Mouse (Mus musculus) kidney, postnatal 0 days (tissue): ENCODE measurements at regions not wholly inside any gene's neighbourhood (a gene's known extent, or its start where the extent isn't known, plus 50 kb on each side); places are given as distances from the start of the nearest gene placed in this dataset.

ENCODE experiments used
- ATAC-seq: fragments of 200-750 bp; cut with Nextera tagmentation; replicated peaks from 2 replicates; pipeline ENCODE4 v1.8.0; 2017; ENCODE audit warnings: low read depth, moderate number of reproducible peaks, moderate TSS enrichment, moderate library complexity; ENCODE audit not compliant: low FRiP score
- DNase-seq: peaks from one replicate; pipeline ENCODE4 v3.0.0-alpha.2; 2016; ENCODE audit warnings: low spot score
- H3K27ac ChIP-seq: fragments of 300-500 bp; sonication (generic); 2 replicates; pipeline ENCODE4 v1.5.1; 2014; ENCODE audit warnings: mild to moderate bottlenecking
- H3K27me3 ChIP-seq: fragments of 300-500 bp; sonication (generic); 2 replicates; pipeline ENCODE4 v1.6.1; 2014; ENCODE audit warnings: low read length, mixed read lengths; ENCODE audit not compliant: insufficient read depth
- H3K36me3 ChIP-seq: fragments of 300-500 bp; sonication (generic); 2 replicates; pipeline ENCODE4 v1.6.1; 2014; ENCODE audit warnings: low read length, mixed read lengths; ENCODE audit not compliant: insufficient read depth
- H3K4me1 ChIP-seq: fragments of 300-500 bp; sonication (generic); replicated peaks from 2 replicates; pipeline ENCODE4 v1.6.1; 2014; ENCODE audit warnings: antibody characterized with exemption, low read length, mixed read lengths; ENCODE audit not compliant: insufficient read depth
- H3K4me2 ChIP-seq: fragments of 300-500 bp; sonication (generic); 2 replicates; pipeline ENCODE4 v1.6.1; 2014; ENCODE audit warnings: mild to moderate bottlenecking, low read length, moderate library complexity, mixed read lengths
- H3K4me3 ChIP-seq: fragments of 300-500 bp; sonication (generic); replicated peaks from 2 replicates; pipeline ENCODE4 v1.5.1; 2014; ENCODE audit warnings: low read depth, low read length
- H3K9ac ChIP-seq: fragments of 300-500 bp; sonication (generic); 2 replicates; pipeline ENCODE4 v1.6.1; 2014; ENCODE audit warnings: low read depth, low read length
- H3K9me3 ChIP-seq: fragments of 300-500 bp; sonication (generic); replicated peaks from 2 replicates; pipeline ENCODE4 v1.6.1; 2016; ENCODE audit warnings: low read length, inconsistent platforms, mixed read lengths
- CTCF ChIP-seq: IDR thresholded peaks from 2 replicates; pipeline ENCODE4 v1.5.1; 2016; ENCODE audit warnings: antibody characterized with exemption, low read depth, mild to moderate bottlenecking, moderate library complexity
- WGBS: fragments of 180-500 bp; shearing (Covaris S2); extraction: QIAGEN DNeasy Blood & Tissue Kit; methylation state at CpG from one replicate; pipeline ENCODE4 v1.1.7; 2014; 5-methylcytosine and 5-hydroxymethylcytosine counted together

DNA sequence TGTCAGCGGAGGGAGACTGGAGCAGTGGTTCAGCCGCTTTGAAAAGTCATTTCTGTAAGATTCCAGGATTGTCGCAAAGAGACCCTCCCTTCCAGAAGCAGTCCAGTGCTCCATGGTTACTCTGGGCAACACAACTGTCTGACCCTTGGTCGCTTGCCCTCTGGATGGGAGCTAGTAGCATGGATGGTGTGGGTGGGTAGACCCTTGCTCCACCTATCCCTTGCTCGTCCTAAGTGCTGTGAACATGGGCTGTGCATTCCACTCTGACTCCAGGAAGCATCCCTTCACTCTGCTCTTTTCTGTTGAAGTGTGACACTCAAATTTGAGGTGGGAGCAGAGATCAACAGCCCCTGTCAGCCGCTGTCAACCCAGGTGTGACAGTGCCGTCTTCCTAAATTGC, 64.8 kb upstream of the A230072I06Rik start:
- WGBS, result 59% methylated on average over 7 of the region's 7 CpGs
- no peak overlapping the region for H3K9ac ChIP-seq
- ATAC-seq, result no peak

GRCm38 (mm10) chr8:12214205-12215019, 64.2 kb upstream of the A230072I06Rik start:
- 37% methylated on average over 24 of the region's 24 CpGs for WGBS
- DNase-seq, result no peak
- Histone ChIP-seq H3K9ac (no peak overlapping the region), H3K36me3 (no peaks in the 10 kb centered on the region), H3K4me1 (no peaks in the 10 kb centered on the region), H3K27me3 (no peaks in the 10 kb centered on the region), H3K9me3 (no peaks in the 10 kb centered on the region), H3K27ac (no peak overlapping the region), H3K4me2 (no peak overlapping the region), H3K4me3 (no peak overlapping the region)
- TF ChIP-seq CTCF, result no peak
- ATAC-seq, result no peak

More for the DNA sequence above, 64.8 kb upstream of the A230072I06Rik start:
- DNase-seq, result no peak
- H3K36me3 ChIP-seq, result no peaks in the 10 kb centered on the region
- H3K9me3 ChIP-seq, result no peaks in the 10 kb centered on the region
- no peak overlapping the region for H3K4me2 ChIP-seq
- H3K27me3 ChIP-seq, result no peaks in the 10 kb centered on the region
- no peak for TF ChIP-seq CTCF
- H3K4me1 ChIP-seq, result no peaks in the 10 kb centered on the region
- H3K4me3 ChIP-seq, result no peak overlapping the region
- H3K27ac ChIP-seq, result no peak overlapping the region

GRCm38 (mm10) chr8:12221506-12221905, 57.1 kb upstream of the A230072I06Rik start:
- H3K4me3 ChIP-seq, result no peak overlapping the region
- H3K36me3 ChIP-seq, result no peaks in the 10 kb centered on the region
- TF ChIP-seq CTCF, result no peak
- ATAC-seq, result no peak
- no peak for DNase-seq
- H3K9me3 ChIP-seq, result no peaks in the 10 kb centered on the region
- 66% methylated on average over 9 of the region's 9 CpGs for WGBS
- no peak overlapping the region for H3K27ac ChIP-seq
- H3K4me2 ChIP-seq, result no peak overlapping the region
- no peak overlapping the region for H3K9ac ChIP-seq
- H3K4me1 ChIP-seq, result no peaks in the 10 kb centered on the region
- no peaks in the 10 kb centered on the region for H3K27me3 ChIP-seq

- ATAC-seq (no peak), DNase-seq (no peak)
Observed at GRCm38 (mm10) chr8:12223376-12223775, 55.2 kb upstream of the A230072I06Rik start.

More at GRCm38 (mm10) chr8:12223376-12223775, 55.2 kb upstream of the A230072I06Rik start:
- no peak overlapping the region for H3K4me2 ChIP-seq
- 75% methylated on average over 1 of the region's 1 CpGs for WGBS
- H3K9me3 ChIP-seq, result no peaks in the 10 kb centered on the region
- no peak overlapping the region for H3K9ac ChIP-seq
- H3K27ac ChIP-seq, result no peak overlapping the region
- H3K27me3 ChIP-seq, result no peaks in the 10 kb centered on the region
- no peaks in the 10 kb centered on the region for H3K36me3 ChIP-seq
- no peaks in the 10 kb centered on the region for H3K4me1 ChIP-seq
- TF ChIP-seq CTCF, result no peak
- H3K4me3 ChIP-seq, result no peak overlapping the region
